Mouse (Mus musculus) heart, adult 8-10 months (tissue): ENCODE results near the gene Sox18. TPM values are rescaled to one million over a fixed set of nuclear protein-coding genes. Genes with fewer than 3 reads are reported as not detected.

Experiments
- DNase-seq: peaks from one replicate; pipeline ENCODE4 v3.0.0; 2022; ENCODE audit warnings: low spot score
- total RNA-seq, 4 experiments: library from RNA; stranded (reverse); gene quantifications; 2 replicates each; pipeline ENCODE4 v1.2.4; 2022

Gene Sox18
- total RNA-seq, 4 experiments from 2014 or later = 21.4 to 53.8 (median 48.1) TPM

GRCm38 (mm10) chr2:181680716-181681117 lies 9.3 kb upstream of the Sox18 start:
- DNase-seq = no peak

GRCm38 (mm10) chr2:181679951-181680715 lies 8.7 kb upstream of the Sox18 start, which contains the start of gene Tcea2:
TSS of gene Tcea2 (plus strand) at chr2:181680310.
- peak; percentile 63 for DNase-seq

- DNase-seq = peak; percentile 83
These were observed 7.3 kb upstream of the Sox18 start for GRCm38 (mm10) chr2:181678780-181679179.

GRCm38 (mm10) chr2:181677755-181678098 lies 6.3 kb upstream of the Sox18 start:
- no peak for DNase-seq

- peak; percentile 75 for DNase-seq
These were observed 5.8 kb upstream of the Sox18 start for GRCm38 (mm10) chr2:181677096-181677754.

- no peak for DNase-seq
These were observed 5.0 kb upstream of the Sox18 start for GRCm38 (mm10) chr2:181676424-181676823.

GRCm38 (mm10) chr2:181675454-181675853 lies 4.0 kb upstream of the Sox18 start:
- peak; percentile 86 for DNase-seq

GRCm38 (mm10) chr2:181674934-181675333 lies 3.5 kb upstream of the Sox18 start:
- DNase-seq = no peak

GRCm38 (mm10) chr2:181673501-181673900 lies 2.1 kb upstream of the Sox18 start:
- no peak for DNase-seq

- DNase-seq = no peak
These were observed 544 bp upstream of the Sox18 start for GRCm38 (mm10) chr2:181671984-181672383.

GRCm38 (mm10) chr2:181670913-181671311 lies 528 bp downstream of the Sox18 start:
- DNase-seq = no peak

- no peak for DNase-seq
These were observed 1.0 kb downstream of the Sox18 start for GRCm38 (mm10) chr2:181670285-181670912.

GRCm38 (mm10) chr2:181663298-181663630 lies 8.2 kb downstream of the Sox18 start:
- DNase-seq = peak; percentile 83

GRCm38 (mm10) chr2:181662620-181663297 lies 8.7 kb downstream of the Sox18 start:
- DNase-seq = peak; percentile 65

GRCm38 (mm10) chr2:181659609-181660055 lies 11.8 kb downstream of the Sox18 start:
- peak; percentile 94 for DNase-seq

- peak; percentile 75 for DNase-seq
These were observed 12.4 kb downstream of the Sox18 start for GRCm38 (mm10) chr2:181658930-181659555.

GRCm38 (mm10) chr2:181658528-181658927 lies 12.9 kb downstream of the Sox18 start:
- DNase-seq = no peak

GRCm38 (mm10) chr2:181657441-181657840 lies 14.0 kb downstream of the Sox18 start:
- DNase-seq = no peak

GRCm38 (mm10) chr2:181656734-181657133 lies 14.7 kb downstream of the Sox18 start, which contains the start of gene Gm29797:
TSS of gene Gm29797 (plus strand) at chr2:181657034.
- DNase-seq = no peak

- no peak for DNase-seq
These were observed 17.9 kb downstream of the Sox18 start for GRCm38 (mm10) chr2:181653523-181653922.

- no peak for DNase-seq
These were observed 18.4 kb downstream of the Sox18 start for GRCm38 (mm10) chr2:181653065-181653464.

GRCm38 (mm10) chr2:181648926-181649325 lies 22.5 kb downstream of the Sox18 start:
- DNase-seq = no peak
